Mouse (Mus musculus) NIH3T3 (cell line): ENCODE measurements at regions not wholly inside any gene's neighbourhood (a gene's known extent, or its start where the extent isn't known, plus 50 kb on each side); places are given as distances from the start of the nearest gene placed in this dataset.

Source experiments
- DNase-seq: peaks from one replicate; pipeline ENCODE4 v3.0.0-alpha.2; 2012; ENCODE audit warnings: low read depth

GRCm38 (mm10) chr12:27496826-27497557 lies 154.6 kb upstream of the Sox11 start:
- no peak for DNase-seq

GRCm38 (mm10) chr12:27492270-27492669 lies 149.9 kb upstream of the Sox11 start:
- DNase-seq: no peak

- DNase-seq: no peak
Measured at GRCm38 (mm10) chr12:27481230-27481629, 138.9 kb upstream of the Sox11 start.

- no peak for DNase-seq
Measured at GRCm38 (mm10) chr12:27479601-27480001, 137.2 kb upstream of the Sox11 start.

GRCm38 (mm10) chr12:27474631-27475030 lies 132.3 kb upstream of the Sox11 start:
- DNase-seq: no peak

- no peak for DNase-seq
Measured at GRCm38 (mm10) chr12:27471557-27471956, 129.2 kb upstream of the Sox11 start.

- DNase-seq: no peak
Measured at GRCm38 (mm10) chr12:27470346-27470745, 128.0 kb upstream of the Sox11 start.

GRCm38 (mm10) chr12:27468782-27469181 lies 126.4 kb upstream of the Sox11 start:
- no peak for DNase-seq

- DNase-seq: no peak
Measured at GRCm38 (mm10) chr12:27468141-27468540, 125.8 kb upstream of the Sox11 start.

GRCm38 (mm10) chr12:27465499-27466150 lies 123.3 kb upstream of the Sox11 start:
- DNase-seq: no peak

GRCm38 (mm10) chr12:27458674-27459073 lies 116.3 kb upstream of the Sox11 start:
- no peak for DNase-seq

GRCm38 (mm10) chr12:27437661-27438345 lies 95.4 kb upstream of the Sox11 start:
- DNase-seq: no peak

- DNase-seq: no peak
Measured at GRCm38 (mm10) chr12:27431338-27431737, 89.0 kb upstream of the Sox11 start.

GRCm38 (mm10) chr12:27417387-27418009 lies 75.1 kb upstream of the Sox11 start:
- DNase-seq: no peak

- no peak for DNase-seq
Measured at GRCm38 (mm10) chr12:27410555-27410954, 68.2 kb upstream of the Sox11 start.

GRCm38 (mm10) chr12:27408440-27408839 lies 66.1 kb upstream of the Sox11 start:
- DNase-seq: no peak

GRCm38 (mm10) chr12:27399392-27399791 lies 57.0 kb upstream of the Sox11 start:
- no peak for DNase-seq
